11 mouse cellular contexts compared by ENCODE assay signal in the genomic region with DNA sequence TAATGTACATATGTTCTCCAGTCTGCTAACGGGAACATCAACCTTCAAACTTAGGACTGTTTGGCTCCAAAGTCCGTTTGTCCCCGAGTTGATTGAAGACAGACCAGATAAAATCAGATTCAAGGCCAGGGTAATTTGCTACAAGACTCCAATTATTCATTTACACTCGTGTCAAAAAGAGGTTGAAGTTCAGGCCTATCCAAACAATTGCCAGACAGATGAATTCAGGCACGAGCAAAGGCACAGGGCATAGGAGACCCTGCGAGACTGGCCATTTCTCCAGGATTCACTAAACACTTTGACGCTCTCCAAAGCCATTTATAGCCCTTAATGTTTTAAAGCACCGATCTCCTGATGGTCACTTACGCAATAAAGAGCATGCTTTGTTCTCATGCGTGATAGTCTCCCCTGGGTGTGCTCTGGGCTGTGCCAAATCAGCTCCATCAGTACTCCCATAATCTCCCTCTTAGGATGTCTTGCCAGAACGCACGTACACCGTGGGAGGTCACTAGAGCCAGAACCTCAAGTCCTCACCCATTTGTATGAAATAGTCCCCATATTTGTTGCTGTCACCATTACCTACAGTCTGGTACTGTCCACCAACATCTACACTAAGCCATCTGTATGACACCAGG.
A peak's percentile ranks its signal among the peaks of the same experiment; 100 is the strongest.
DNase-seq lines count a peak whose midpoint lies in the region; ATAC-seq and TF ChIP-seq lines count a peak whose summit lies in the region.
"Had no signal": no experiment of that assay in that cellular context is flagged by ENCODE, and none has a peak within 500 bp of the region (broad histone marks: within the 10 kb centered on the region; RNA-seq: fewer than 3 reads in every experiment).

No protein-coding gene starts in this region.

- 42% methylated on average over 13 of the region's 13 CpGs for WGBS in kidney, postnatal 0 days
- 19% methylated on average over 13 of the region's 13 CpGs for WGBS in small intestine, adult 2 months
- WGBS in forebrain, embryonic 11.5 days, result 84% methylated on average over 13 of the region's 13 CpGs

- no peaks in the 10 kb centered on the region for H3K9me3 ChIP-seq in kidney, postnatal 0 days (replicated peaks; ENCODE audit: low read length)
- no peaks in the 10 kb centered on the region for H3K9me3 ChIP-seq in forebrain, embryonic 11.5 days (ENCODE audit: control insufficient read depth, low read length)

- peak; percentile 77 for ATAC-seq in kidney, postnatal 0 days (replicated peaks; ENCODE audit: low FRiP score, low read depth)
- no peak for ATAC-seq in forebrain, embryonic 11.5 days (replicated peaks; ENCODE audit: low FRiP score)

- peak; percentile 56 to 80 for DNase-seq in adrenal gland, adult (ENCODE audit: inconsistent age in 2 of 2, low spot score in 1 of 2)
- no peak for DNase-seq in adrenal gland, postnatal 4 days (ENCODE audit: low spot score in 2 of 2)
- DNase-seq in left cerebral cortex, adult 2 months (ENCODE audit: extremely low spot score in 1 of 2, low spot score in 2 of 2), result no peak
- DNase-seq in left cerebral cortex, postnatal 10 days (ENCODE audit: extremely low spot score in 1 of 2, low spot score in 2 of 2), result no peak
- DNase-seq in kidney, postnatal 0 days (ENCODE audit: low spot score), result no peak
- DNase-seq in layer of hippocampus, adult 9-11 months, result no peak
- no peak for DNase-seq in forebrain, embryonic 11.5 days (ENCODE audit: low spot score)
- DNase-seq: cerebellum, adult 18-20 months; gastrocnemius, postnatal 25 days had no signal

- H3K27me3 ChIP-seq in kidney, postnatal 0 days (ENCODE audit: insufficient read depth, low read length), result no peaks in the 10 kb centered on the region
- no peaks in the 10 kb centered on the region for H3K27me3 ChIP-seq in small intestine, adult 2 months (ENCODE audit: control insufficient read depth, insufficient read depth, low read length)
- H3K27me3 ChIP-seq in forebrain, embryonic 11.5 days (ENCODE audit: control insufficient read depth, insufficient read depth, low read length), result no peaks in the 10 kb centered on the region

- no peaks in the 10 kb centered on the region for H3K36me3 ChIP-seq in kidney, postnatal 0 days (ENCODE audit: insufficient read depth, low read length)
- no peaks in the 10 kb centered on the region for H3K36me3 ChIP-seq in small intestine, adult 2 months (ENCODE audit: control insufficient read depth, insufficient read depth, low read length)
- H3K36me3 ChIP-seq in forebrain, embryonic 11.5 days (ENCODE audit: control insufficient read depth, insufficient read depth, low read length), result no peaks in the 10 kb centered on the region
- H3K36me3 ChIP-seq: G1E had no signal

- H3K9ac ChIP-seq in kidney, postnatal 0 days (ENCODE audit: low read depth, low read length), result no peak overlapping the region
- H3K9ac ChIP-seq in forebrain, embryonic 11.5 days (ENCODE audit: low read length), result no peak overlapping the region

- intact Hi-C loops in left cerebral cortex, adult 2 months (cut with DNase I), result no loop called here
- intact Hi-C loops in left cerebral cortex, postnatal 10 days (cut with DNase I), result no loop called here

- no peak for TF ChIP-seq POLR2A in small intestine, adult 2 months (IDR thresholded peaks at IDR 0.05; ENCODE audit: low read depth, low read length)

- no peaks in the 10 kb centered on the region for H3K4me1 ChIP-seq in kidney, postnatal 0 days (replicated peaks; ENCODE audit: insufficient read depth, low read length)
- peaks cover 10% of the 10 kb centered on the region; the same call in 1 of the 2 replicates for H3K4me1 ChIP-seq in small intestine, adult 2 months (ENCODE audit: control insufficient read depth, insufficient read depth, insufficient read length, low read length)
- H3K4me1 ChIP-seq in forebrain, embryonic 11.5 days (replicated peaks; ENCODE audit: control insufficient read depth, insufficient read depth, low read length), result peaks cover 2% of the 10 kb centered on the region; the same call in 1 of the 2 replicates

- H3K4me2 ChIP-seq in kidney, postnatal 0 days (ENCODE audit: low read length), result no peak overlapping the region
- no peak overlapping the region for H3K4me2 ChIP-seq in forebrain, embryonic 11.5 days (ENCODE audit: low read depth, low read length, severe bottlenecking)

- no peak for TF ChIP-seq CTCF in left cerebral cortex, adult 2 months (IDR thresholded peaks at IDR 0.05)
- no peak for TF ChIP-seq CTCF in kidney, postnatal 0 days (IDR thresholded peaks at IDR 0.05; ENCODE audit: low read depth)
- TF ChIP-seq CTCF in small intestine, adult 2 months (IDR thresholded peaks at IDR 0.05; ENCODE audit: extremely low read depth, insufficient read length, insufficient replicate concordance, low read depth, low read length), result no peak

- peak overlapping the region; percentile 67 for H3K27ac ChIP-seq in left cerebral cortex, adult 2 months
- H3K27ac ChIP-seq in kidney, postnatal 0 days, result 0 out of 2 replicates have a peak overlapping the region, but pooled peaks have one; percentile 42
- peak overlapping the region; percentile 73 for H3K27ac ChIP-seq in small intestine, adult 2 months (ENCODE audit: insufficient read depth, low read depth, low read length)
- H3K27ac ChIP-seq in forebrain, embryonic 11.5 days (ENCODE audit: low read depth, low read length), result no peak overlapping the region

- no peak overlapping the region for H3K4me3 ChIP-seq in left cerebral cortex, adult 2 months
- no peak overlapping the region for H3K4me3 ChIP-seq in kidney, postnatal 0 days (replicated peaks; ENCODE audit: low read depth, low read length)
- no peak overlapping the region for H3K4me3 ChIP-seq in small intestine, adult 2 months (ENCODE audit: low read depth, low read length)
- no peak overlapping the region for H3K4me3 ChIP-seq in forebrain, embryonic 11.5 days (ENCODE audit: low read depth, low read length)

Comparison
In these comparisons a context has a peak if more than half of its experiments do, and no peak if none do; other contexts are left out.
1. DNase-seq: peak in adrenal gland, adult (2 of 2); none in adrenal gland, postnatal 4 days (0 of 2), left cerebral cortex, adult 2 months (0 of 2), left cerebral cortex, postnatal 10 days (0 of 2), kidney, postnatal 0 days (single experiment), layer of hippocampus, adult 9-11 months (single experiment) and forebrain, embryonic 11.5 days (single experiment).